Mouse (Mus musculus) Muller cell, postnatal 12 days (primary cell): ENCODE measurements at regions not wholly inside any gene's neighbourhood (a gene's known extent, or its start where the extent isn't known, plus 50 kb on each side); places are given as distances from the start of the nearest gene placed in this dataset.

Source experiments
- DNase-seq: peaks from one replicate; pipeline ENCODE4 v3.0.0-alpha.2; 2015; ENCODE audit errors: inconsistent ontology term

DNA sequence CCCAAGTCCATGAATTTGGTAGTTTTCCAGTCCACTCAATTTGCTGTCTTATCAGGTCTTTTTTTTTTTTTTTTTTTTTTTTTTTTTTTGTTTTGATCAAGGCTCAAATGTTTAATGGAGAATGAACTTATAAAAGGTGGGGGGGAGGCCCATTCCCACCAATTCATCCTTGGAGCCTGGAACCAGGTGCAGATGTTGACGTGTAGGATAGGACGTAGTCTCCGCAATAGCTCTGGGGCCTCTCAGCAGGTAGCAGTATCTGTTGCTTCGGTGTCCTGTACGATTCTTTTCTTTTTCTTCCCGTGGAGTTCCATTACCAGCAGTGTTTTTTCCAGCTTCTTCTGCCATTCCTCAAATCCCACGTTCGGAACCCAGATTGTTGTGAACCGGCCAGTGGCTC, 1296.3 kb upstream of the Ppp6c start:
- DNase-seq, result no peak

DNA sequence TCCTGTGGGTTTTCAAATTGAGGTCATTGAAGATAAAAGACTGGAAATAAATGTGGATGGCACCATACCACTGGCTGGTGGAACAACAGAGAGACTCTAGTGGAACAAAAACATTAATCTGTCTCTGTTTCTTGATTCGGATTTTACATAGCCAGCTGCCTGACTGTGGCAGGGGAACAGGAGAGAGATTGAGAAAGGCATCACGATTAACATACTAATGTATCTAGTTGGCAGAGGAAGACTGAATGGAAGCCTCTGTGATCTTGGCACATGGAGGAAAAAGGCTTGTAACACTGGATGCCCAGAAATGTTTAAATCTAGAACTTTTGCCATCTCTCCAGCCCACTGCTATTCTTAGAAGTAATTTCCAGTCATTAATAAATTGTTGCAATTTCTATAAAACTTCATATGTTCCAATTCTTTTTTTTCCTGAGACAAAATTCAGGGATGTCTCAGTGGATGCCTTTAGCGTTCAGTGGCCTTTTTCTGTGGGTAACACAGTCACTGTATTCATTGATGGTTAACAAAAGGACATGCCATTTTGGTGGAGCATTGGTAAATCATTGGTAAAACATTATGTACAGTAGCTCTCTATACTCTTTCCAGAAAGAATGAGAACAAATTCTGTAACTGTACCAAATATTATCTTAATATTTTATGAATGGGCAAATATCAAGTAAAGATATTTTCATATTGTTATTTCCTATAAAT, 1284.5 kb upstream of the Ppp6c start:
- DNase-seq, result peak; percentile 36

DNA sequence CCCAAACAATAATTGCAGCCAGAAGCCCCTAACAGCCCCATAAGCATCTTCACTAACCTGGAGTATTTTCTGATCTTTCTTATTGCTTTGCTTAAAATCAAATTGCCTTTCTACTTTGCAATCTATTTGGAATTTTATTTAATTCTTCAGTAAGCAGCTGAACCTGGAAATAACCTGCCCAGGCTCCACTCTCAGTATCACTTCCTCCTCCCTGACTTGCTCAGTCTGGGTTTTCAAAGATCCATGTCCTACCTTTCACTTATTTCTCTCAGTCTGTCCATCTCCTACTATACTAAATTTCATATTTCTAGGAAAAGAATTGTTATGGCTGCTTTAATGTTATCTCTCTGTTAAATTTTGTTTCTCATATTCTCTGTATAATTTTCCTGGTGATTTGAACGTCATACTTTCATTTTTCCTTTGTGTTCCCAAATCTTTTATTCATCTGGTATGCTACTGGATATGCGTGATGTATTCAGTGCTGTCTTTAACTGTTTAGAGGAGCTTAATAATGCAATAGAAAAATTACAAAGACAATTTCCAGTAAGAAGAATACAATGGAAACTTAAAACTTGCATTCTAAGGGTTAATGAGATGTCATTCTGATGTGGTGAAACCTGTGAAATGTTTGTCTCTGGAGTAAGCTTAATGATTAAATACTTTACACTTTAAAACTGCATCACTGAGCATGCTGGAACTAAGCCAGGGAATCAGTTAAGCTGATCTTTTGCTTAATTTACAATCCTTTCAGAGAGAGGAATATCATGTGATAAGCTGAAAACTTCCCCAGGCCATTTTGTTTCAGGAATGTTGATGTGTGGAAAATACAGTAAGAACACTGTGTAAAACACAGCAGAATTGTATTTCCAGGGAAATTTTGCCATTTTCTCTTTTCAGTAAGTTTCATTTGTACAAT, 1252.8 kb upstream of the Ppp6c start:
- peak; percentile 85 for DNase-seq

DNA sequence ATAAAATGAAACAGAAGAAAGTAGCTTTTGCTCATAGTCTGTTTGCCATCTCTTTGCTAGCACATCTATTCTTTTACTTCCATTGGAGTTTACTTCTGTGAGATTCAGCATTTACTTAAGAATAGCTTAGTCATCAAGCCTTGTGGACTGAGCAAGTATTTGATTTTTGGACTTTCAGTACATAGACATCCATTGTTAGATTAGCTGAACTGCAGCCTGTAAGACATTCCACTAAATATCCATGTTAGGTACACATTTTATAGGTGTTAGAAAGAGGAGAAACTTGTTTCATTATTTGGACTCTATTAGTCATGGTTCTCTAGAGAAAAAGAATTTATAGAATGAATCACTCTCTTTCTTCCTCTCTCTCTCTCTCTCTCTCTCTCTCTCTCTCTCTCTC, 1251.2 kb upstream of the Ppp6c start:
- peak; percentile 54 for DNase-seq

DNA sequence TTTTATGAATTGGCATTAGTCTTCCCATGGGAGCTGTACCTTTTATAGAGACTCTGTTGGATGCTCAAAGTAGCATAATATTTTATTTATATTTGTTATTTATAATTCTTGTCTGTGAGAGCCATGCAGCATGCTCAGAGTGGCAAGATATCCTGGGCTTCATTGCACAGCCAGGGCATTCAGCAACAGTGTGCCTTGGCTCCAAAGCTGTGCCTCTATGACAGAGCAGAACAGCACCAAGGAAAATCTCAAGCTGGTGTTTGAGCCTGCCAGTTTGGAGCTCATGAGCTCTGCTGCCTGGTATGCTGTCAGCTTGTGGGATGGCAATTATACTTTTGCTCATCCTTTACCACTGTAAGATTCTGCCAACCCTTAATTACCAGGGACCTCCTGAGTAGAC, 1230.1 kb upstream of the Ppp6c start:
- no peak for DNase-seq

DNA sequence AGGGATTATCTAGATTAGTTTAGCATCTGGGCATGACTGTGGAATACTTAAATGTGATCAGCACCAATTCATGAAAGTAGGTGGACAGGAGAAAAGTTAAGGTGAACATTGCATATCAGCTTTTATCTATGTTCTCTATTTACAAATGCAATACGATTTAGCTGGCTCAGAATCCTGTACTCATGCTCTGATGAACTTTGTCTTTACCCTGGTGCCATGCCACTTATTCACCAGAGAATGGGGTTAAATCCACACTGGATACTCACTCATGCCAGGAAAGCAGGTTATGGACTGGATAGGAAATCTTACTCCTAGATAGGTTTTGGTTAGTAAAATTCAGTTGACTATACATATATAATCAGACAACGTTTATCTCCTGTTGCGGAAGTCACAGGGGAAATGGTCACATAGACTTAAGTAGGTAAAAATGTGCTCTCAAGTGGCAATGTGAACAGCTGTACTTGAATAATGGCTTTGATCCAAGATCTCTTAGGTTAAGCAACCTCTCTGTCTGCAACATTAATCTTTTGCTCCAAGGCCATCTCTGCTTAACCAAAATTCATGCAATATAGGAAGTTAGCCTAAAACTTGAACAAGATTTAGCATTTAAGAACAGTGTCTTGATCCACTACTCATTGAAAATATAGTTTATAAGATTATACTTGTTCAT, 1206.7 kb upstream of the Ppp6c start:
- no peak for DNase-seq

DNA sequence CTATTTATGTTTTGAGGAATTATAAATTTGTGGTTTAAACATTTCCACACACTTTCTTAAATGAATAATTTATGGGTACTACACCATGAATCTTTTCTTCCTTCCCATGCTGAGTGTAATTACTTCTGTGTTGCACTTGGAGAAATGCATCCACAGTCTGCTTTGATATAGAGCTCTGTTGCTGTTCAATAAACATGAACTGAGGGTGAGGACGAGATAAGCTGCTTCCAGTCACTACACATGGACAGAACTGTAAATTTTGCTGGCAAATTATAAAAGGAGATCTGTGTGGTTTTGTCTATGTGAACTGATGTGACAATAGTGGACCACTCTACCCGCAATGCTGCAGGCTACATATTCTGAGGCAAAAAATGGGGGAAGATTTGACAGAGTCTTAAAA, 1205.1 kb upstream of the Ppp6c start:
- no peak for DNase-seq

DNA sequence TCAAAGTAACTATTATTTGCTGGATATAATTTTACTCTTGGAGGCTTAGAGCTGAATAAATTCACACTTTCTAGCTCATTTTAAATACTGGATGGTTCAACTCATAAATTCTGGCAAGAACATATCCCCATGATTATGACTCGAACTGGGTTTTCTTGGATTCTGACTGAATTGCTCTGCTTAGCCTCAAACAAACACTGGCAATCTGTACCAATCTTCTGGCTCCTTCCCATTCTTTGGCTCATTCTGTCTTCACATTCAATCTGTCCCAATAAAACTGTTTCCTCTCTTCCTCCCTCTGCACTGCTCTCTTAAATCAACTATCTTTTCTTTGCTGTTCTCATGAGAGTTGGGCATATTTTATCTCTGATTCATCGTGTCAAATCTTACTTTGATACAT, 1176.2 kb upstream of the Ppp6c start:
- DNase-seq, result no peak
